Mouse (Mus musculus) left cerebral cortex, adult 2 months (tissue): Measurements from ENCODE around the gene Prr14. TPM values are rescaled to one million over a fixed set of nuclear protein-coding genes. Genes with fewer than 3 reads are reported as not detected.
"Not testable (repeated sequence)": the region's sequence is repeated elsewhere in the genome, so short reads cannot be mapped to it uniquely, and the experiment has no call there.

ENCODE experiments used
- DNase-seq, 2 experiments: peaks; one replicate each; pipeline ENCODE4 v3.0.0; 2021 to 2022; ENCODE audit warnings: low spot score in 2 of 2, mixed read lengths in 1 of 2; ENCODE audit errors: extremely low spot score in 1 of 2
- H3K27ac ChIP-seq: fragments of 200-600 bp; 2 replicates; pipeline ENCODE4 v1.8.1; 2022
- H3K4me3 ChIP-seq: fragments of 200-600 bp; 2 replicates; pipeline ENCODE4 v1.8.1; 2022
- CTCF ChIP-seq: fragments of 200-600 bp; IDR thresholded peaks from 2 replicates; pipeline ENCODE4 v1.8.1; 2022; ENCODE audit warnings: antibody characterized with exemption, mild to moderate bottlenecking, moderate library complexity
- intact Hi-C: fragments of 180-260 bp; cut with DNase I; formaldehyde crosslinking; loops from one replicate; pipeline ENCODE4 v1.15.1; 2025
- total RNA-seq, 2 experiments: library from RNA; stranded (reverse); gene quantifications; 2 replicates each; pipeline ENCODE4 v1.2.3; 2021

Gene Prr14
- total RNA-seq, 2 experiments from 2014 or later = 28.4 to 33.4 TPM

DNA sequence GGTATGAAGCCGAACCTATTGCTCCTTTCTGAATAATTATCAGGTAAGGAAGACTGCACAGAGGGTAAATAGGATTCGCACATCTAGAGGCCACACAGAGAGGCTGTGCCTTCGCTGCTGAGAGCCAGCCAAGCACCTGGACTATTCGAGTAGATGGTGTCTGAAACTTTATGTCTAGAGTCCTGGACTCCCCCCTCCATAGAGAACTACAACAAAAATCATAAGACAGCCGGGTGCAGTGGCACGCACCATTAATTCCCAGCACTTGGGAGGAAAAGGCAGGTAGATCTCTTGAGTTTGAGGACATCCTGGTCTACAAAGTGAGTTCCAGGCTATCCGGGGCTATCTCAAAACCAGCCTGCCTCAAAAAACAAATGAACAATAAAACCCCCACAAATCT, 9.4 kb upstream of the Prr14 start:
- intact Hi-C loops = loop anchor here (1.0 to 2.0 kb wide), 2 partner anchors 20 to 27 kb away; partner anchors contain the start of gene Zfp688
- DNase-seq = no peak
- Histone ChIP-seq H3K4me3 (peak overlapping the region; percentile 73), H3K27ac (no peak overlapping the region)
- no peak for TF ChIP-seq CTCF

DNA sequence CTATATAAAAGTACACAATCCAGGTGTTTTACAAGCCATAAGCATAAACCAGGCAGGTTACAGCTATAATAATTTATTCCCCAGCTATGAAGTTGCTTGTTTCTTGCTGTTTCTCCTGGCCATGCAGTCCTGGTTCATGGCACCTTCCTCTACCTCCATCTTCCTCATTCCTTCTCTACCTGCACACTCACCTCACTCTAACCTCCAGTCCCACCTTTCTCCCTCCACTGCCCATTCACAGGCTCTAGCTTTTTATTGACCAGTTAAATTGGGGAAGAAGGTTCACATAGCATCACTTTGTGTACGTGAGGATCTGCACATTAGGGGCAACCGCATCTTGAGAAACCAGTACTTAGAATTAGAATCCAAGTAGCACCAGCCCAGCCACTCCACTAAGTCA, 6.4 kb upstream of the Prr14 start:
- intact Hi-C loops = no loop called here
- DNase-seq = no peak
- no peak overlapping the region for H3K4me3 ChIP-seq
- H3K27ac ChIP-seq = no peak overlapping the region
- no peak for TF ChIP-seq CTCF

DNA sequence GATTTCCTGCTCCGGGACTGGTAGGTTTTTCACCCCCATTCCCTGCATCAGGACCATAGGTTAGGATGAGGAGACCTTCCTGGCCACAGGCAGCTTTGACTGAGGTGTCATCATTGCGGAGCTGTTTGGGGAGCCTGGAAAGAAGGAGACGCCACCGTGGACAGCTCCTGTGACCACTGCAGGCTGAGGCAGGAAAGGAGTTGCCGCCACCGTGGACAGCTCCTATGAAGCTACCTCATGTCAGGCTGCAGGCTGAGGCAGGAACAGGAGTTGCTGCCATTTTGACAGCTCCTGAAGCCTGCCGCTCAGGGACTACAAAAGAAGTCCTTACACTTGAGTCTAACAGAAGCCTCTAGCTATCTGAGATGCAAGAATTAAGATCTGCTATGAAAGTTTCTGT, 4.5 kb upstream of the Prr14 start:
- DNase-seq = no peak
- no peak overlapping the region for H3K4me3 ChIP-seq
- H3K27ac ChIP-seq = no peak overlapping the region
- intact Hi-C loops = no loop called here
- TF ChIP-seq CTCF = no peak

DNA sequence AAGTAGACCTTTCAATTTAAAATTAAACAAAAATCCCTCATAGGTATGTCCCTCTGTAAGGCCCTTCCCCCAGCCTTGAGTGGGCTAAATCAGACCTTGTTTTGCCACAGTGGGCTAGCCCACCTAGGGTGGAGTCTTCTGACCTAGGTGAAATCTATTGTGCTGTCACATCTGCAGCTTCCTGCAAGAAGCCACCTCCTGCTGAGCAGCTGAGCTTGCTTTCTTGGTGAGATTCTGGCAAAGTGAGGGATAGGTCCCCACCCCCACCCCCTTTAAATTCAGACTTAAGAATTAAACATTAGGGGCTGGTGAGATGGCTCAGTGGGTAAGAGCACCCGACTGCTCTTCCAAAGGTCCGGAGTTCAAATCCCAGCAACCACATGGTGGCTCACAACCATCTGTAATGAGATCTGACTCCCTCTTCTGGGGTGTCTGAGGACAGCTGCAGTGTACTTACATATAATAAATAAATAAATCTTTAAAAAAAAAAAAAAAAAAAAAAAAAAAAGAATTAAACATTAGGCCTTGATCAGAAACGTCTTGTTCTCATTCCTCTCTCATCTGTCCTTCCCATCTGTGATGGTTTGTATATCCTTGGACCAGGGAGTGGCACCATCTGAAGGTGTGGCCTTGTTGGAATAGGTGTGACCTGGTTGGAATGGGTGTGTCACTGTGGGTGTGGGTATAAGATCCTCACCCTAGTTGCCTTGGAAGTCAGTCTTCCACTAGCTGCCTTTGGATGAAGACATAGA, 864 bp upstream of the Prr14 start:
- H3K4me3 ChIP-seq, H3K27ac ChIP-seq, intact Hi-C loops, DNase-seq: not testable (repeated sequence)

DNA sequence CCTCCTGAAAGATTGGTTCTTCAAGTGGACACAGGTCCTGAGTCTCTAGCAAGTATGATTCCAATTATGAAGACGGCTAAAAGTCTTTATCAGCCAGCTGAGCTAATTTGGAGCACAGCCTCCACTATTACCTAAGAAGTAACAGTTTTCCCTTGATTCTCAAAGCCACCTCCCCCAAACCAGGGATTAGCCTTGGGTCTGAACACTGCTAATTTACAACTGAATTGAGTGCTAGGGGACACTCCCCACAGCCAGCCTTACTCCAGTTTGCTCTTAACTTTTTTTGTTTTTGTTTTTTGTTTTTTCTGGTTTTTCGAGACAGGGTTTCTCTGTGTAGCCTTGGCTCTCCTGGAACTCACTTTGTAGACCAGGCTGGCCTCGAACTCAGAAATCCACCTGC, 5.8 kb downstream of the Prr14 start:
- TF ChIP-seq CTCF = no peak
- intact Hi-C loops = no loop called here
- no peak overlapping the region for H3K27ac ChIP-seq
- no peak overlapping the region for H3K4me3 ChIP-seq
- DNase-seq = no peak

DNA sequence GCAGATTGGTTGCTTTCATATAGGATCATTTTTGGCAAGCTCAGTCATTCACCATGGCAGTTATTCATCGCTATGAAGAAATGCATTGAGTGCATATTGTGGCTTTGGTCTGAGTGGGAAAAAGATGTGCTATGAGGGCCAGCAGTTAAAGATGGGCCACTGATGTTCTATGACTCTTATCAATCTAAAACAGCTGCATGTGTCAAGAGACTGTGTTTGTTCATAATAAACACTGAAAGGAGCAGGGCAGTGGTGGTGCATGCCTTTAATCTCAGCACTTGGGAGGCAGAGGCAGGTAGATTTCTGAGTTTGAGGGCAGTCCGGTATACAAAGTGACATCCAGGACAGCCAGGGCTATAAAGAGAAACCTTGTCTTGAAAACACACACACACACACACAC, 6.3 kb downstream of the Prr14 start:
- intact Hi-C loops, H3K4me3 ChIP-seq, DNase-seq, H3K27ac ChIP-seq: not testable (repeated sequence)

DNA sequence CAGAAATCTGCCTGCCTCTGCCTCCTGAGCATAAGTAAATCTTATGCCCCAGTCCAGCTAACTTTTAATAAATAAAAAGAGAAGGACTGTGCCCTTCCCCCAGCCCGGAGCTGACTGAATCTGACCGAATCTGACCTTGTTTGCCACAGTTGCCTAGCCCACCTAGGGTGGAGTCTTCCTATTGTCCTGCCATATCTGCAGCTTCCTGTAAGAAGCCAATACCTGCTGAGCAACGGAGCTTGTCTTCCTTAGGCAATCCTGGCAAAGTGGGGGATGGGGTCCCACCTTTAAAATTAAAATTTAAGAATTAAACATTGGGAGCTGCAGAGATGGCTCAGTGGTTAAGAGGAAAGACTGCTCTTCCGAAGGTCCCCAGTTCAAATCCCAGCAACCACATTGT, 7.2 kb downstream of the Prr14 start:
- DNase-seq = no peak
- Histone ChIP-seq H3K4me3 (no peak overlapping the region), H3K27ac (no peak overlapping the region)
- intact Hi-C loops = no loop called here
- no peak for TF ChIP-seq CTCF

DNA sequence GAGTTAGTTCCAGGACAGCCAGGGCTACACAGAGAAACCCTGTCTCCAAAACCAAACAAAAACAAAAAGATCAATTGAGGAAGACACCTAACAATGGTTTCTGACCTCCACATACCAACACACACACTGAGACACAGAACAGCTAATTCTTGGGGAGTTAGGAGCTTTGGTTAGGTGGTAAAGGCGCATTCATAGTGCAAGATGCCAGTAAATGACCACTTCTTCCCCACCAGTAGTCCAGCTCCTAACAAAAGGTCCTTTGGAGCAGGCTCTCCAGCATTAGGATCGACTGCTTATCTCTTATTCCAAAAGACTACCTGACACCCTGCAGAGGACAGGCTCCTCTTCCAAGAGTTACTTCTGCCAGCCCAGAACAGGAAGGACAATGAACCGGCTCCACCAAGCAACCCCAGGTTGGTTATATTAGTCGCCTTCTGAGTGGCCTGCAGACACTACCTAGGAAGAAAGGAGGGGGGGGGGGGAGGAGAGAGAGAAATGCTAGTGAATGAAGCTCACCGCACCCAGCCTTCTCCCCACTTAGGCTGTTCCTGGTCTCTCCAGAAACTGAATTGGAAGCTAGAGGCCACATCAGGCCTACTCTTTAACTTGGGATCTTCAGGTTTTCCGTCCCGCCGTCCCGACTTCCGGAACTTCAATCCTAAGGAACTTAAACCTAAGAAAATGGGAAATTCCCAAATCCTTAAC, 10.8 kb downstream of the Prr14 start:
- intact Hi-C loops = loop anchor here (1.0 to 5.0 kb wide), 3 partner anchors 21 to 123 kb away; partner anchors contain the start of genes E430018J23Rik, Zfp689 and Zfp768
- Histone ChIP-seq H3K27ac (peak overlapping the region; percentile 97), H3K4me3 (peak overlapping the region; percentile 81)
- no peak for DNase-seq
- no peak for TF ChIP-seq CTCF

DNA sequence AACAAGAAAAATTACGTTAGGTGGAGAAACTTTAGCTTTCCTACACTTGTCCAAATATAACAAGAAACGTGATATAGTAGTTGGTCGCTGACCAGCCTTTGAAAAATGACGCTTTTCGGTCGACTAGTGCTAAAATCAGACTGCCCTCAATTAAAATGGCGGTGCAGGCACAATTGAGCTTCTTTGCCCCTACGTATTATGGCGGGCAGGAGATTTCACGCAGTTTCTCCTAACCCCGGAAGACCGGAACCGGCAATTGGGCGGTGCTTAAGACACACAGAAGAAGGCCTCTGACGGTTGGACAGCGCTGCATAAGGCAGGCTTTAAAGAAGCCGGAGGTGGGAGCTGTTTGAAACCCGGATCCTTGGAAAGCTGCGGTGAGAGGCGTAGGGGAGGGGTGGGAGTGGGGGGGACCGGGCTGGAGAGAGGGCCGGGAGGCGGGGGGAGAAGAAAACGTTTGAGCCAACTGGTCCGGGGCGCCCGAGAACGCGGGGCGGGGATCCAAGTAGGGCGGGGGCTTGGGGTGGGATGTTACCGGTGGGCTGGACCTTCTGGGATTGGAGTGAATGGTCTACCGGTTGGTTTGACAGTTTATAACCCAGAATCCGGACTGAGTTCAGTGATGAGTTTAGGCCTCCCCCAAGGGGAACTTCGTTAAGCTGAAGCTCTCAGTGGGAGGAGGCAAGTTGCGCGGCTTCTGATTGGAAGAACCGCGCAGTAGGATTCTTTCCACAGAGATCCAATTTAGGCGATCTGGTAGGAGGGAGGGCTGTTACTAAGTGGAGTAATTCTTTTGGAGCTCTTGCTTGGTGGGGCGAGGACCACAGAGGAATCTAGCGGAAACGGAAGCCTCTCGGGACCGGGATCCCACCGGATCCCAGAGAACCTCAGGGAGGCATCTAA, 11.6 kb downstream of the Prr14 start:
- peak; percentile 86 to 93 for DNase-seq
- peak overlapping the region; percentile 97 for H3K27ac ChIP-seq
- intact Hi-C loops = loop anchor here (1.0 to 5.0 kb wide), 4 partner anchors 22 to 124 kb away; partner anchors contain the start of genes E430018J23Rik, Zfp689 and Zfp768
- H3K4me3 ChIP-seq = peak overlapping the region; percentile 81
- TF ChIP-seq CTCF = no peak

DNA sequence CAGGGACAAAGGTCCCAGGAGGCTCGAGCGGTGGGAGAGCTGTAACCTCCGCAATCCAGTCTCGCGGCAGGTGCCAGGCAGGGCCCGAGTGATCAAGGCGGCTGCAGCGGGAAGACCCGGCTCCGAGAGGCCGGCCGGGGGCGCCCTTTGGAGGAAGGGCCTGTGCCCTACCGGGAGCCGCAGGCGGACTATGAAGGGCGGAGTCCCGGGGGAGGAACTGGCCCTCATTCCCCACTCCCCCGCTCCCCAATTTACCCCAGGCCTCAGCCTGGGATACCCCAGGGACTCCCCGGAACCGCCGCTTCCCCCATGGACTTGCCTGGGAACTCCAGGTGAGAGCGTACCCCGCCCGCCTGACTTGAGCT, 12.2 kb downstream of the Prr14 start:
- no peak for DNase-seq
- intact Hi-C loops = loop anchor here (1.0 to 5.0 kb wide), 4 partner anchors 41 to 124 kb away; partner anchors contain the start of genes E430018J23Rik and Zfp768
- TF ChIP-seq CTCF = no peak; the same call in none of the 2 replicates
- Histone ChIP-seq H3K27ac (peak overlapping the region; percentile 97), H3K4me3 (peak overlapping the region; percentile 81)

DNA sequence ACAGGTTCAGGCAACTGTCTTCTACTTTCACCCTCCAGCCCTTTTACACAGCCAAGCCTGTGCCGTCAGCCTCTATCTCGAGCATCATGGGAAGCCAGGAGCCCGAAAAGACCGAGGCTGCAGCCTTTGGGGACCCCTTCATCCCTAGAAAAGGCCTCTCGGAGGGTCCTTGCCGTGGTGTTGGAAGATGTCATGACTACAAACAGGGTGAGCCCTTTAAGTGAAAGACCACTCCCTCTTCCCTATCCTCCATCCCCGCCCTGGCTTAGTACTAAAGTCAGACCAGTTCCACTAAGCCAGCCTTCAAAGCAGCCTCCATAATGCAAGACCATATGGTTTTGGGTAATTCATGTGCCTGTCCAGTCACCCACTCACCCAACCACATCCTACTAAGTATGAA, 12.6 kb downstream of the Prr14 start:
- DNase-seq = no peak
- TF ChIP-seq CTCF = no peak
- intact Hi-C loops = loop anchor here (1.0 to 5.0 kb wide), 2 partner anchors 110 to 125 kb away; partner anchors contain the start of gene Zfp768
- Histone ChIP-seq H3K27ac (peak overlapping the region; percentile 97), H3K4me3 (peak overlapping the region; percentile 81)
